Mouse (Mus musculus) midbrain, postnatal 0 days (tissue): ENCODE data around the gene Jpt2. TPM values are rescaled to one million over a fixed set of nuclear protein-coding genes. Genes with fewer than 3 reads are reported as not detected.

Experiments used
- ATAC-seq: fragments of 200-750 bp; cut with Nextera tagmentation; 2 replicates; pipeline ENCODE4 v1.8.0; 2017; ENCODE audit warnings: moderate number of reproducible peaks, mild to moderate bottlenecking, moderate TSS enrichment, moderate library complexity; ENCODE audit not compliant: low FRiP score
- DNase-seq: peaks from one replicate; pipeline ENCODE4 v3.0.0-alpha.2; 2015; ENCODE audit warnings: low spot score
- H3K27ac ChIP-seq: fragments of 300-500 bp; sonication (generic); 2 replicates; pipeline ENCODE4 v1.5.1; 2014; ENCODE audit warnings: low read depth, mild to moderate bottlenecking, low read length, mixed read lengths
- H3K27me3 ChIP-seq: fragments of 300-500 bp; sonication (generic); 2 replicates; pipeline ENCODE4 v1.6.1; 2014; ENCODE audit warnings: low read length, control low read depth, mixed read lengths; ENCODE audit not compliant: insufficient read depth
- H3K36me3 ChIP-seq: fragments of 300-500 bp; sonication (generic); 2 replicates; pipeline ENCODE4 v1.6.1; 2014; ENCODE audit warnings: low read length, control low read depth, mixed read lengths; ENCODE audit not compliant: insufficient read depth
- H3K4me1 ChIP-seq: fragments of 300-500 bp; sonication (generic); 2 replicates; pipeline ENCODE4 v1.6.1; 2014; ENCODE audit warnings: mild to moderate bottlenecking, control low read depth, antibody characterized with exemption, low read length, mixed read lengths; ENCODE audit not compliant: insufficient read depth
- H3K4me2 ChIP-seq: fragments of 300-500 bp; sonication (generic); 2 replicates; pipeline ENCODE4 v1.6.1; 2014; ENCODE audit warnings: low read depth, mild to moderate bottlenecking, low read length, mixed read lengths; ENCODE audit not compliant: poor library complexity, severe bottlenecking
- H3K4me3 ChIP-seq: fragments of 300-500 bp; sonication (generic); 2 replicates; pipeline ENCODE4 v1.5.1; 2014; ENCODE audit warnings: low read depth, mild to moderate bottlenecking, low read length, moderate library complexity
- H3K9ac ChIP-seq: fragments of 300-500 bp; sonication (generic); replicated peaks from 2 replicates; pipeline ENCODE4 v1.6.1; 2014; ENCODE audit warnings: mild to moderate bottlenecking, low read length, moderate library complexity, mixed read lengths; ENCODE audit not compliant: poor library complexity, severe bottlenecking
- H3K9me3 ChIP-seq: fragments of 300-500 bp; sonication (generic); 2 replicates; pipeline ENCODE4 v1.6.1; 2016; ENCODE audit warnings: low read length, control low read depth
- CTCF ChIP-seq: IDR thresholded peaks from 2 replicates; pipeline ENCODE4 v1.5.1; 2016; ENCODE audit warnings: antibody characterized with exemption, mild to moderate bottlenecking
- WGBS: fragments of 180-500 bp; shearing (Covaris S2); extraction: QIAGEN DNeasy Blood & Tissue Kit; methylation state at CpG from one replicate; pipeline ENCODE4 v1.1.7; 2014; 5-methylcytosine and 5-hydroxymethylcytosine counted together
- polyA plus RNA-seq: library from polyadenylated mRNA; unstranded; fragments of >200 nt; fragmentation: Nextera tagmentation; extraction: Ambion mirVana; gene quantifications from 2 replicates; pipeline ENCODE4 v1.2.1, GENCODE M21; 2015
- total RNA-seq: library from RNA; depleted of rRNA; stranded (reverse); fragments of >200 nt; gene quantifications from 2 replicates; pipeline ENCODE4 v1.2.3, GENCODE M21; 2014; rRNA removed

The Jpt2 gene
- total RNA-seq (60.7 and 61.0 TPM in 2 replicates), polyA plus RNA-seq (64.5 and 66.7 TPM in 2 replicates)

DNA sequence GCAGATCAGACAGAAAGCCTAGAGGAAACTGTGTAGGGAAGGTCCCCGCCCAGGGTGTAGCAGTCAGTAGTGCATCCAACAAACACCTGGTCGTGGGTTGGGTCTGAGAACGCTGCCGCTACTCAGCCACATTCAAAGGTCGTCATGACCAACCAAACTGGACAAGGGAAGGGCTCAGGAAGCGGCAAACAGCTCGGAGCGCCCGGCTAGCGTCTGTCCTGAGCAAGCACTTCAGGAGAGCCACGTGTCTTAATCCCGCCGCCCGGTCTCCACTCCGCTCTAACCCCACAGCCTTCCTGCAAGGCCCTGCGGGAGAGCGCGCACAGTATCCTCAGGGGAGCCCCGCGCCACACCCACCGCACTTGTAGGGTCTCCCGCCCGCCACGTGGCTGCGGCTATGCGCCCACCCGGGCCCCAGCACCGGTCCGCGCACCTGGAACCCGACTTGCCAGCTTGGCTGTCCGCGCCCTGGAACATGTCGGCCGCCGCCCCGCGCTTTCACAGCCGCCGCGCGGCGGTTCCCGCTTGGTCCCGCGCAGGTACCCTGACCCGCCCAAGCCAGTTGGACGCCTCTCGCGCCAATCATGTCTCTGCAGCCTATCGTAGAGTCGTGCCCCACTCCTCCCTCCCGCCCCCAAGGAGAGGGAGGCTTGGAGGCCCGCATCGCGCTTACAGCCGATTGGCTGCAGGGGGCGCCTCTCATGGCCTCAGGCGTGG, at the start of gene Jpt2:
TSS of gene Jpt2 (minus strand) at position 555 of the 717 bp plus-strand sequence.
- peak within 1 kb of the TSS; percentile 84 for H3K9ac ChIP-seq
- ATAC-seq (peak; percentile 100), DNase-seq (peak; percentile 99)
- peak; percentile 76 for TF ChIP-seq CTCF
- no peaks in the 10 kb centered on the region; the same call in 1 of the 2 replicates for H3K4me1 ChIP-seq
- peak within 1 kb of the TSS; percentile 84 for H3K4me3 ChIP-seq
- under 1% methylated on average over 57 of the region's 59 CpGs for WGBS
- H3K27me3 ChIP-seq: no peaks in the 10 kb centered on the region
- H3K36me3 ChIP-seq: peaks cover 31% of the 10 kb centered on the region
- peak within 1 kb of the TSS; percentile 62 for H3K4me2 ChIP-seq
- H3K9me3 ChIP-seq: no peaks in the 10 kb centered on the region
- H3K27ac ChIP-seq: peak within 1 kb of the TSS; percentile 86

DNA sequence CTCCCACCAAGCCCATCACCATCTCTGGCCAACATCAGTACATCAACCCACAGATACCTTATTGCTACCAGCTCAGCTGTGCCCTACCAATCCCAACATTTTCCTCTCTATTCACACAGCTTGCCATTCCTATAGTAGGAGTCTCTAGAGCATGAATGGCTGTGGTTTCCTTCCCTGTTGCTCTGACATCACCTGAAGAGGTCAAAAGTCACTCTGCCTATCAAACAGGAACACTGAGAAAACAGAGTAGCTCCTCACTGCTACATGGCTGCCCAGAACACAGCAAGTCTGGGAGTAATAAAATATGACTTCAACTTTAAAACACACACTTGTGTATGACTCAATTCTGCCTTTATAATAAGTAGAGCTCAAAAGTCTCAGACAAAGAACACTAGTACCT, 47.0 kb upstream of the Jpt2 start:
- no peak for ATAC-seq
- DNase-seq: no peak
- Histone ChIP-seq H3K36me3 (peaks cover 15% of the 10 kb centered on the region; the same call in 1 of the 2 replicates), H3K4me1 (no peaks in the 10 kb centered on the region), H3K27ac (no peak overlapping the region), H3K4me3 (no peak overlapping the region), H3K27me3 (no peaks in the 10 kb centered on the region), H3K9ac (no peak overlapping the region), H3K9me3 (no peaks in the 10 kb centered on the region), H3K4me2 (no peak overlapping the region)
- TF ChIP-seq CTCF: no peak

DNA sequence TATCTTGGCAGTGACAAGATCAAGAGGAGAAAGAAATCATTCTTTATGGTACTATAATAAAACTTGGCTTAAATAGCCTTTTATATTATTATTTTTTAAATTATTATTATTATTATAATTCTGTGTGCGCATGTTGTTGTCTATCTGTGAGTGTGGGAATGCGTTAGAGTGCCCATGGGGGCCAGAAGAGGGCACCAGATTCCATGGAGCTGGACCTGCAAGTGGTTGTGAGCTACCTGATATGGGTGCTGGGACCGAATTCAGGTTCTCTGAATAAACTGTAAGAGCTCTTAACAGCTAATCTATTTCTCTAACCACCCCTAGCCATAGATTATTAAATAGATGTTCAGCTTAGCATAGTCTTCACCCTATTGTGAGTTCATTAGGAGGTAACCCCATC, 44.6 kb upstream of the Jpt2 start:
- WGBS: 92% methylated on average over 3 of the region's 3 CpGs

DNA sequence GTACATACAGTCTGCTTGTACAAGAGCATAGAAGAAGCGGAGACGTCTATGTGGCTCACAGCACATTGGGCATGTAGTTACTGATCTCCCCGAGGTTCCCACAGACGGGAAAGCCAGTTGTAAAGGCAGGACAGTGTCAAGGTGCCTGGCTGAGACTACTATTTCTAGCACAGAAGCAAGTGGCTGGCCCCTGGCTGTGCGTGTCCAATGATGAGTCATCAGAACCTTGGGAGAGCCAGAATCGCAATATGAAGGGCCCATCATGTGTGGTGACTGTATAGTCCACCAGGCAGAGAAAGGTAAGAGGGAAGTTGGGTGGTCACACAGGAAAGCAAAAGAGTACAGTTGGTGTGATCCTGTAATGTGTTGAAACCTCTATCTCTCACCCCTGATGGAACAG, 34.2 kb upstream of the Jpt2 start:
- ATAC-seq (no peak), DNase-seq (no peak)
- H3K4me3 ChIP-seq: no peak overlapping the region
- TF ChIP-seq CTCF: no peak
- 92% methylated on average over 6 of the region's 6 CpGs for whole genome bisulfite sequencing
- no peaks in the 10 kb centered on the region for H3K9me3 ChIP-seq
- H3K27me3 ChIP-seq: no peaks in the 10 kb centered on the region
- H3K9ac ChIP-seq: no peak overlapping the region
- no peak overlapping the region for H3K4me2 ChIP-seq
- H3K27ac ChIP-seq: no peak overlapping the region
- no peaks in the 10 kb centered on the region for H3K4me1 ChIP-seq
- peaks cover 68% of the 10 kb centered on the region for H3K36me3 ChIP-seq

More for the DNA sequence above, 44.6 kb upstream of the Jpt2 start:
- peaks cover 17% of the 10 kb centered on the region; the same call in 1 of the 2 replicates for H3K36me3 ChIP-seq
- no peak overlapping the region for H3K4me2 ChIP-seq
- no peaks in the 10 kb centered on the region for H3K9me3 ChIP-seq
- TF ChIP-seq CTCF: no peak
- H3K27ac ChIP-seq: no peak overlapping the region
- ATAC-seq (no peak), DNase-seq (no peak)
- no peak overlapping the region for H3K9ac ChIP-seq
- no peak overlapping the region for H3K4me3 ChIP-seq
- no peaks in the 10 kb centered on the region for H3K4me1 ChIP-seq
- H3K27me3 ChIP-seq: no peaks in the 10 kb centered on the region

DNA sequence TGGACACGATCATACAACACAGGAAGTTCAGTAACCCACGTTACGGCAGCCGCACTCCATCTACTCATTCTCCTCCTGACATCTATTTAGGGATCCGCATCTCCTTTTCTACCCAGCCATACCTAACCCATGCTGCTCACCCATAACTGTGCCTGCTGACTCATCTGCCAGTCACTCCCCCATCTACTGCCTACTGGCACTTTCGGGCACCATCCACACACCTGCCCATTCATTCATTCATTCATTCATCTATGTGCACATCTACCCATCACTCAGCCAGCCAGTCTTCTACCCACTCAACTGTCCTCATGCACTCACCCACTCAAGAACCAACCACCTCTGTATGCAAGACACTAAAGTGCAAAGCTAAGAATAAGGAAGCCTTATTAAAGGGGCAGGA, 26.7 kb upstream of the Jpt2 start:
- Histone ChIP-seq H3K27ac (no peak overlapping the region), H3K36me3 (peaks cover 65% of the 10 kb centered on the region), H3K4me1 (no peaks in the 10 kb centered on the region), H3K4me2 (no peak overlapping the region), H3K9me3 (no peaks in the 10 kb centered on the region), H3K4me3 (no peak overlapping the region), H3K9ac (no peak overlapping the region), H3K27me3 (no peaks in the 10 kb centered on the region)
- 96% methylated on average over 6 of the region's 6 CpGs for WGBS
- ATAC-seq (no peak), DNase-seq (no peak)
- no peak for TF ChIP-seq CTCF

DNA sequence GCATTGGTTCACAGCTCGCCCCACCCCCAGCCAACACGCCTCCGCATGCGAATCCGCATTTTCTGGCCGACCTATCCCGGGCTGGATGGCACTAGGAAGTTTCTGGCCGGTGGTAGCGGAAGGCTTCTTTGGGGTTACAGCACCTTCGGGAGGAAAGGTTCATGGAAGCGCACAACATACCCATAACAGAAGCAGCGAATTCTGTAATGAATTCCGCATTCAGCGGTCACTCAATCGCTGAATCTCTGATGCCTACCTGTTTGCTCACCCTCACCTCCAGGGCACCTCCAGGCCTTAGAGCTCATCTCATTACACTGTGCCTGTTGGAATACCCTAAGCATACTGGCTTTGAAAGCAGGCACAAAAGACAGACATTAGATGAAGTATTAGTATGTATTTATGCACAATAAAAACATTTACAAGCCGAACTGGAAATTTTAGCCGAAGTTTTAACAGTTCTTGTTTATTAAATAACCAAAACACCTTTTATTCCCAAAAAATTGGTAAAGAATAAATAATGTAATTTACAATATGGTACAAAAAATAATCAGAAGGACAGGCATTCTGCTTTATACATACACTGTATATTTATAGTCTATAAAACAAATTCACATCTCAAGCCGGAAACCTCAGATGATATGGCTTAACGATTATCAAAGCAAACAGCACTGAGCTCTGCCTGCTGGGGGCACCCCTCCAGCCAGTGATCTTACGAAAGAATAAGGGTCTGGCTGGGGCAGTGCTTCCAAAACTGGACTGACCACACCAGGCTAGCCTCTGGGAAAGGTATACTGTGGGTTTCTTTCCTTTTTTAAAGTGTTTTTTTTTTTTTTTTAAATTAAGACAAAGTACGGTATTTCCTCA, 595 bp upstream of the Jpt2 start:
- Histone ChIP-seq H3K27ac (no peak overlapping the region), H3K4me2 (peak overlapping the region; percentile 62)

More for the DNA sequence above, 595 bp upstream of the Jpt2 start:
- no peak for TF ChIP-seq CTCF
- peaks cover 33% of the 10 kb centered on the region for H3K36me3 ChIP-seq
- 15% methylated on average over 20 of the region's 21 CpGs for WGBS
- H3K27me3 ChIP-seq: no peaks in the 10 kb centered on the region
- H3K9ac ChIP-seq: no peak overlapping the region
- DNase-seq: no peak
- no peaks in the 10 kb centered on the region for H3K9me3 ChIP-seq
- H3K4me3 ChIP-seq: peak overlapping the region; percentile 84
- no peaks in the 10 kb centered on the region; the same call in 1 of the 2 replicates for H3K4me1 ChIP-seq
- peak; percentile 53 for ATAC-seq
